Mouse (Mus musculus) liver, embryonic 16.5 days (tissue): Measurements from ENCODE around the gene Aebp1. TPM values are rescaled to one million over a fixed set of nuclear protein-coding genes. Genes with fewer than 3 reads are reported as not detected.

ENCODE experiments used
- ATAC-seq: fragments of 200-750 bp; cut with Nextera tagmentation; 2 replicates; pipeline ENCODE4 v1.8.0; 2017; ENCODE audit warnings: low read depth, mild to moderate bottlenecking, moderate number of reproducible peaks, moderate library complexity
- H3K27ac ChIP-seq: fragments of 300-500 bp; sonication (generic); 2 replicates; pipeline ENCODE4 v1.5.1; 2014; ENCODE audit warnings: mild to moderate bottlenecking, low read length
- H3K27me3 ChIP-seq: fragments of 300-500 bp; sonication (generic); 2 replicates; pipeline ENCODE4 v1.6.1; 2014; ENCODE audit warnings: low read depth, low read length, mixed read lengths; ENCODE audit not compliant: control insufficient read depth, insufficient read depth
- H3K36me3 ChIP-seq: fragments of 300-500 bp; sonication (generic); 2 replicates; pipeline ENCODE4 v1.6.1; 2014; ENCODE audit warnings: mild to moderate bottlenecking; ENCODE audit not compliant: control insufficient read depth, insufficient read depth
- H3K4me1 ChIP-seq: fragments of 300-500 bp; sonication (generic); 2 replicates; pipeline ENCODE4 v1.6.1; 2014; ENCODE audit warnings: low read depth, low read length, mixed read lengths; ENCODE audit not compliant: control insufficient read depth
- H3K4me2 ChIP-seq: fragments of 300-500 bp; sonication (generic); 2 replicates; pipeline ENCODE4 v1.6.1; 2014; ENCODE audit warnings: low read depth, low read length, mixed read lengths
- H3K4me3 ChIP-seq: fragments of 300-500 bp; sonication (generic); 2 replicates; pipeline ENCODE4 v1.5.1; 2014; ENCODE audit warnings: low read depth, mild to moderate bottlenecking, low read length
- H3K9ac ChIP-seq: fragments of 300-500 bp; sonication (generic); 2 replicates; pipeline ENCODE4 v1.6.1; 2014; ENCODE audit warnings: low read depth, low read length
- H3K9me3 ChIP-seq: fragments of 300-500 bp; sonication (generic); replicated peaks from 2 replicates; pipeline ENCODE4 v1.6.1; 2016; ENCODE audit warnings: low read length; ENCODE audit not compliant: control insufficient read depth
- WGBS: fragments of 180-500 bp; shearing (Covaris S2); extraction: QIAGEN DNeasy Blood & Tissue Kit; methylation state at CpG from one replicate; pipeline ENCODE4 v1.1.7; 2014; ENCODE audit not compliant: insufficient replicate concordance; 5-methylcytosine and 5-hydroxymethylcytosine counted together
- polyA plus RNA-seq: library from polyadenylated mRNA; unstranded; fragments of >200 nt; fragmentation: Nextera tagmentation; extraction: Ambion mirVana; gene quantifications from 2 replicates; pipeline ENCODE4 v1.2.1, GENCODE M21; 2015

Gene Aebp1
- polyA plus RNA-seq, 1 experiment from 2014 or later, result 9.7 TPM

GRCm38 (mm10) chr11:5850452-5850851 is 11.3 kb upstream of the Aebp1 start:
- H3K9ac ChIP-seq, result no peak overlapping the region
- H3K4me1 ChIP-seq, result no peaks in the 10 kb centered on the region
- H3K4me2 ChIP-seq, result no peak overlapping the region
- WGBS, result 41% methylated on average over 5 of the region's 5 CpGs
- H3K9me3 ChIP-seq, result no peaks in the 10 kb centered on the region
- no peak overlapping the region for H3K27ac ChIP-seq
- no peak overlapping the region for H3K4me3 ChIP-seq
- H3K27me3 ChIP-seq, result no peaks in the 10 kb centered on the region
- ATAC-seq, result no peak
- H3K36me3 ChIP-seq, result no peaks in the 10 kb centered on the region

- Histone ChIP-seq H3K4me3 (no peak overlapping the region), H3K27ac (no peak overlapping the region), H3K36me3 (no peaks in the 10 kb centered on the region), H3K4me1 (no peaks in the 10 kb centered on the region), H3K4me2 (no peak overlapping the region), H3K9me3 (no peaks in the 10 kb centered on the region), H3K9ac (no peak overlapping the region), H3K27me3 (no peaks in the 10 kb centered on the region)
- no peak for ATAC-seq
- WGBS, result 53% methylated on average over 4 of the region's 4 CpGs
These were observed 10.6 kb upstream of the Aebp1 start for GRCm38 (mm10) chr11:5851021-5851736.

GRCm38 (mm10) chr11:5852314-5852713 is 9.4 kb upstream of the Aebp1 start:
- Histone ChIP-seq H3K9me3 (no peaks in the 10 kb centered on the region), H3K27ac (no peak overlapping the region), H3K27me3 (no peaks in the 10 kb centered on the region), H3K9ac (no peak overlapping the region), H3K4me3 (no peak overlapping the region), H3K36me3 (no peaks in the 10 kb centered on the region), H3K4me1 (no peaks in the 10 kb centered on the region), H3K4me2 (no peak overlapping the region)
- WGBS, result 41% methylated on average over 1 of the region's 1 CpGs
- ATAC-seq, result no peak

- ATAC-seq, result no peak
- no peak overlapping the region for H3K27ac ChIP-seq
- H3K27me3 ChIP-seq, result no peaks in the 10 kb centered on the region
- no peak overlapping the region for H3K9ac ChIP-seq
- no peaks in the 10 kb centered on the region for H3K36me3 ChIP-seq
- H3K4me1 ChIP-seq, result no peaks in the 10 kb centered on the region
- no peak overlapping the region for H3K4me3 ChIP-seq
- H3K9me3 ChIP-seq, result no peaks in the 10 kb centered on the region
- no peak overlapping the region for H3K4me2 ChIP-seq
These were observed 6.3 kb upstream of the Aebp1 start for GRCm38 (mm10) chr11:5855481-5855880.

GRCm38 (mm10) chr11:5855902-5856301 is 5.8 kb upstream of the Aebp1 start:
- peaks cover 4% of the 10 kb centered on the region for H3K27me3 ChIP-seq
- H3K9me3 ChIP-seq, result no peaks in the 10 kb centered on the region
- no peak overlapping the region for H3K4me3 ChIP-seq
- H3K36me3 ChIP-seq, result no peaks in the 10 kb centered on the region
- H3K9ac ChIP-seq, result no peak overlapping the region
- ATAC-seq, result no peak
- H3K27ac ChIP-seq, result no peak overlapping the region
- 50% methylated on average over 7 of the region's 7 CpGs for WGBS
- H3K4me2 ChIP-seq, result no peak overlapping the region
- H3K4me1 ChIP-seq, result no peaks in the 10 kb centered on the region

- H3K9ac ChIP-seq, result no peak overlapping the region
- no peak for ATAC-seq
- H3K9me3 ChIP-seq, result no peaks in the 10 kb centered on the region
- no peaks in the 10 kb centered on the region for H3K4me1 ChIP-seq
- H3K4me2 ChIP-seq, result no peak overlapping the region
- 60% methylated on average over 8 of the region's 8 CpGs for WGBS
- H3K27ac ChIP-seq, result no peak overlapping the region
- no peak overlapping the region for H3K4me3 ChIP-seq
- peaks cover 11% of the 10 kb centered on the region for H3K27me3 ChIP-seq
- no peaks in the 10 kb centered on the region for H3K36me3 ChIP-seq
These were observed 5.1 kb upstream of the Aebp1 start for GRCm38 (mm10) chr11:5856479-5857130.

GRCm38 (mm10) chr11:5858723-5859122 is 3.0 kb upstream of the Aebp1 start:
- H3K9ac ChIP-seq, result no peak overlapping the region
- no peak for ATAC-seq
- no peak overlapping the region for H3K4me2 ChIP-seq
- H3K36me3 ChIP-seq, result no peaks in the 10 kb centered on the region
- no peak overlapping the region for H3K27ac ChIP-seq
- no peaks in the 10 kb centered on the region for H3K9me3 ChIP-seq
- H3K4me1 ChIP-seq, result no peaks in the 10 kb centered on the region
- WGBS, result 50% methylated on average over 1 of the region's 1 CpGs
- H3K27me3 ChIP-seq, result peaks cover 27% of the 10 kb centered on the region
- no peak overlapping the region for H3K4me3 ChIP-seq

- 57% methylated on average over 13 of the region's 13 CpGs for WGBS
- no peaks in the 10 kb centered on the region for H3K36me3 ChIP-seq
- no peak overlapping the region for H3K9ac ChIP-seq
- no peak for ATAC-seq
- H3K4me1 ChIP-seq, result no peaks in the 10 kb centered on the region
- H3K9me3 ChIP-seq, result no peaks in the 10 kb centered on the region
- no peak overlapping the region for H3K4me3 ChIP-seq
- H3K4me2 ChIP-seq, result no peak overlapping the region
- peaks cover 27% of the 10 kb centered on the region for H3K27me3 ChIP-seq
- no peak overlapping the region for H3K27ac ChIP-seq
These were observed 1.7 kb upstream of the Aebp1 start for GRCm38 (mm10) chr11:5859883-5860550.

GRCm38 (mm10) chr11:5860639-5861038 is 1.1 kb upstream of the Aebp1 start:
- Histone ChIP-seq H3K9ac (no peak overlapping the region), H3K4me1 (no peaks in the 10 kb centered on the region), H3K27me3 (peaks cover 27% of the 10 kb centered on the region), H3K9me3 (no peaks in the 10 kb centered on the region), H3K4me2 (no peak overlapping the region), H3K4me3 (no peak overlapping the region), H3K27ac (no peak overlapping the region), H3K36me3 (no peaks in the 10 kb centered on the region)
- 48% methylated on average over 6 of the region's 6 CpGs for WGBS
- ATAC-seq, result no peak
